Mouse (Mus musculus): ENCODE measurements at regions not wholly inside any gene's neighbourhood (a gene's known extent, or its start where the extent isn't known, plus 50 kb on each side); places are given as distances from the start of the nearest gene placed in this dataset.
A peak's percentile ranks its signal among the peaks of the same experiment; 100 is the strongest.

GRCm38 (mm10) chr10:83963779-83964643 is 241.3 kb downstream of the 1500009L16Rik start:
- DNase-seq (ENCODE audit: low spot score): no peak

- no peak for DNase-seq (ENCODE audit: low spot score)
Observed at GRCm38 (mm10) chr10:83964838-83965237, 242.2 kb downstream of the 1500009L16Rik start.

- DNase-seq (ENCODE audit: low spot score): no peak
Observed at GRCm38 (mm10) chr10:83970501-83970900, 247.8 kb downstream of the 1500009L16Rik start.

- DNase-seq (ENCODE audit: low spot score): no peak
Observed at GRCm38 (mm10) chr10:83974548-83974947, 251.9 kb downstream of the 1500009L16Rik start.

GRCm38 (mm10) chr10:83976548-83976947 is 253.9 kb downstream of the 1500009L16Rik start:
- no peak for DNase-seq (ENCODE audit: low spot score)

- DNase-seq (ENCODE audit: low spot score): no peak
Observed at GRCm38 (mm10) chr10:83979930-83980329, 257.3 kb downstream of the 1500009L16Rik start.

- DNase-seq (ENCODE audit: low spot score): no peak
Observed at GRCm38 (mm10) chr10:83984697-83985415, 262.2 kb downstream of the 1500009L16Rik start.

- DNase-seq (ENCODE audit: low spot score): no peak
Observed at GRCm38 (mm10) chr10:83992577-83993305, 270.1 kb downstream of the 1500009L16Rik start.

GRCm38 (mm10) chr10:83995026-83995600 is 272.4 kb downstream of the 1500009L16Rik start:
- DNase-seq (ENCODE audit: low spot score): no peak

GRCm38 (mm10) chr10:83995913-83996312 is 273.2 kb downstream of the 1500009L16Rik start:
- DNase-seq (ENCODE audit: low spot score): peak; percentile 59

- no peak for DNase-seq (ENCODE audit: low spot score)
Observed at GRCm38 (mm10) chr10:83996489-83996888, 273.8 kb downstream of the 1500009L16Rik start.

- no peak for DNase-seq (ENCODE audit: low spot score)
Observed at GRCm38 (mm10) chr10:84000436-84001208, 278.0 kb downstream of the 1500009L16Rik start.

GRCm38 (mm10) chr10:84002744-84003143 is 280.1 kb downstream of the 1500009L16Rik start:
- no peak for DNase-seq (ENCODE audit: low spot score)

- no peak for DNase-seq (ENCODE audit: low spot score)
Observed at GRCm38 (mm10) chr10:84003601-84004149, 281.0 kb downstream of the 1500009L16Rik start.

- DNase-seq (ENCODE audit: low spot score): no peak
Observed at GRCm38 (mm10) chr10:84008923-84009322, 286.3 kb downstream of the 1500009L16Rik start.

- DNase-seq (ENCODE audit: low spot score): peak; percentile 76
Observed at GRCm38 (mm10) chr10:84019381-84019780, 296.7 kb downstream of the 1500009L16Rik start.

GRCm38 (mm10) chr10:84020023-84020620 is 297.5 kb downstream of the 1500009L16Rik start:
- peak; percentile 88 for DNase-seq (ENCODE audit: low spot score)

- DNase-seq (ENCODE audit: low spot score): no peak
Observed at GRCm38 (mm10) chr10:84021167-84022120, 298.8 kb downstream of the 1500009L16Rik start.

GRCm38 (mm10) chr10:84024294-84024693 is 301.6 kb downstream of the 1500009L16Rik start:
- DNase-seq (ENCODE audit: low spot score): no peak

All from testis, postnatal 10 days (tissue).